Mouse (Mus musculus): ENCODE measurements around the gene Trpv4. TPM values are rescaled to one million over a fixed set of nuclear protein-coding genes. Genes with fewer than 3 reads are reported as not detected.

Trpv4 gene
- total and polyA plus RNA-seq, 2 experiments from 2014 or later, result 0.88 to 3.4 TPM

GRCm38 (mm10) chr5:114608516-114608915 is 49.7 kb downstream of the Trpv4 start:
- peaks cover 11% of the 10 kb centered on the region for H3K36me3 ChIP-seq (ENCODE audit: insufficient read depth, low read length)
- no peak overlapping the region for H3K27ac ChIP-seq (ENCODE audit: low read depth, low read length)
- no peak overlapping the region for H3K4me2 ChIP-seq (ENCODE audit: low read depth, low read length, poor library complexity, severe bottlenecking)
- H3K4me1 ChIP-seq (ENCODE audit: insufficient read depth, low read length), result peaks cover 11% of the 10 kb centered on the region
- no peak overlapping the region for H3K4me3 ChIP-seq (ENCODE audit: low read depth, low read length)
- no peaks in the 10 kb centered on the region for H3K27me3 ChIP-seq (ENCODE audit: insufficient read depth, low read length)
- DNase-seq (ENCODE audit: low spot score), result peak; percentile 85
- peak; percentile 99 for TF ChIP-seq CTCF (IDR thresholded peaks at IDR 0.05)
- H3K9me3 ChIP-seq (ENCODE audit: low read length), result no peaks in the 10 kb centered on the region
- ATAC-seq (ENCODE audit: low FRiP score), result no peak
- 8% methylated on average over 12 of the region's 12 CpGs for WGBS
- no peak overlapping the region for H3K9ac ChIP-seq (replicated peaks; ENCODE audit: low read length, poor library complexity, severe bottlenecking)

GRCm38 (mm10) chr5:114607651-114608050 is 50.6 kb downstream of the Trpv4 start:
- Histone ChIP-seq H3K4me2 (ENCODE audit: low read depth, low read length, poor library complexity, severe bottlenecking) (no peak overlapping the region), H3K27me3 (ENCODE audit: insufficient read depth, low read length) (no peaks in the 10 kb centered on the region), H3K9me3 (ENCODE audit: low read length) (no peaks in the 10 kb centered on the region), H3K27ac (ENCODE audit: low read depth, low read length) (0 out of 2 replicates have a peak overlapping the region, but pooled peaks have one; percentile 12), H3K4me1 (ENCODE audit: insufficient read depth, low read length) (peaks cover 11% of the 10 kb centered on the region), H3K4me3 (ENCODE audit: low read depth, low read length) (no peak overlapping the region), H3K9ac (replicated peaks; ENCODE audit: low read length, poor library complexity, severe bottlenecking) (no peak overlapping the region), H3K36me3 (ENCODE audit: insufficient read depth, low read length) (peaks cover 11% of the 10 kb centered on the region)
- 63% methylated on average over 7 of the region's 8 CpGs for WGBS
- TF ChIP-seq CTCF (IDR thresholded peaks at IDR 0.05), result no peak
- ATAC-seq (ENCODE audit: low FRiP score), result peak; percentile 15; the same call in 1 of the 2 replicates
- peak; percentile 89 for DNase-seq (ENCODE audit: low spot score)

GRCm38 (mm10) chr5:114605981-114606380 is 52.2 kb downstream of the Trpv4 start:
- no peak for ATAC-seq (ENCODE audit: low FRiP score)
- H3K36me3 ChIP-seq (ENCODE audit: insufficient read depth, low read length), result no peaks in the 10 kb centered on the region
- no peak for TF ChIP-seq CTCF (IDR thresholded peaks at IDR 0.05)
- 86% methylated on average over 6 of the region's 6 CpGs for WGBS
- no peak for DNase-seq (ENCODE audit: low spot score)
- no peaks in the 10 kb centered on the region for H3K9me3 ChIP-seq (ENCODE audit: low read length)
- no peak overlapping the region for H3K4me3 ChIP-seq (ENCODE audit: low read depth, low read length)
- H3K27me3 ChIP-seq (ENCODE audit: insufficient read depth, low read length), result no peaks in the 10 kb centered on the region
- H3K4me2 ChIP-seq (ENCODE audit: low read depth, low read length, poor library complexity, severe bottlenecking), result no peak overlapping the region
- H3K4me1 ChIP-seq (ENCODE audit: insufficient read depth, low read length), result peaks cover 11% of the 10 kb centered on the region
- H3K27ac ChIP-seq (ENCODE audit: low read depth, low read length), result no peak overlapping the region
- H3K9ac ChIP-seq (replicated peaks; ENCODE audit: low read length, poor library complexity, severe bottlenecking), result no peak overlapping the region

- H3K4me2 ChIP-seq (ENCODE audit: low read depth, low read length, poor library complexity, severe bottlenecking), result no peak overlapping the region
- peaks cover 11% of the 10 kb centered on the region for H3K4me1 ChIP-seq (ENCODE audit: insufficient read depth, low read length)
- TF ChIP-seq CTCF (IDR thresholded peaks at IDR 0.05), result peak; percentile 71
- H3K4me3 ChIP-seq (ENCODE audit: low read depth, low read length), result no peak overlapping the region
- peak; percentile 77 for DNase-seq (ENCODE audit: low spot score)
- peak overlapping the region; percentile 38; the same call in 1 of the 2 replicates for H3K27ac ChIP-seq (ENCODE audit: low read depth, low read length)
- no peak overlapping the region for H3K9ac ChIP-seq (replicated peaks; ENCODE audit: low read length, poor library complexity, severe bottlenecking)
- no peaks in the 10 kb centered on the region for H3K27me3 ChIP-seq (ENCODE audit: insufficient read depth, low read length)
- H3K9me3 ChIP-seq (ENCODE audit: low read length), result no peaks in the 10 kb centered on the region
- ATAC-seq (ENCODE audit: low FRiP score), result peak; percentile 57; the same call in 1 of the 2 replicates
- no peaks in the 10 kb centered on the region for H3K36me3 ChIP-seq (ENCODE audit: insufficient read depth, low read length)
- 13% methylated on average over 11 of the region's 11 CpGs for WGBS
Observed at GRCm38 (mm10) chr5:114604781-114605290, 53.4 kb downstream of the Trpv4 start.

GRCm38 (mm10) chr5:114603975-114604374 is 54.2 kb downstream of the Trpv4 start:
- Histone ChIP-seq H3K4me2 (ENCODE audit: low read depth, low read length, poor library complexity, severe bottlenecking) (no peak overlapping the region), H3K4me3 (ENCODE audit: low read depth, low read length) (no peak overlapping the region), H3K4me1 (ENCODE audit: insufficient read depth, low read length) (peaks cover 9% of the 10 kb centered on the region; the same call in 1 of the 2 replicates), H3K27me3 (ENCODE audit: insufficient read depth, low read length) (no peaks in the 10 kb centered on the region), H3K9ac (replicated peaks; ENCODE audit: low read length, poor library complexity, severe bottlenecking) (no peak overlapping the region), H3K36me3 (ENCODE audit: insufficient read depth, low read length) (no peaks in the 10 kb centered on the region), H3K9me3 (ENCODE audit: low read length) (no peaks in the 10 kb centered on the region), H3K27ac (ENCODE audit: low read depth, low read length) (no peak overlapping the region)
- no peak for DNase-seq (ENCODE audit: low spot score)
- TF ChIP-seq CTCF (IDR thresholded peaks at IDR 0.05), result peak; percentile 63
- ATAC-seq (ENCODE audit: low FRiP score), result no peak
- WGBS, result 85% methylated on average over 5 of the region's 5 CpGs

GRCm38 (mm10) chr5:114602012-114602411 is 56.2 kb downstream of the Trpv4 start:
- Histone ChIP-seq H3K4me1 (ENCODE audit: insufficient read depth, low read length) (peaks cover 5% of the 10 kb centered on the region; the same call in 1 of the 2 replicates), H3K9ac (replicated peaks; ENCODE audit: low read length, poor library complexity, severe bottlenecking) (no peak overlapping the region), H3K27me3 (ENCODE audit: insufficient read depth, low read length) (no peaks in the 10 kb centered on the region), H3K9me3 (ENCODE audit: low read length) (no peaks in the 10 kb centered on the region), H3K27ac (ENCODE audit: low read depth, low read length) (no peak overlapping the region), H3K4me2 (ENCODE audit: low read depth, low read length, poor library complexity, severe bottlenecking) (no peak overlapping the region), H3K36me3 (ENCODE audit: insufficient read depth, low read length) (no peaks in the 10 kb centered on the region), H3K4me3 (ENCODE audit: low read depth, low read length) (no peak overlapping the region)
- WGBS, result 80% methylated on average over 8 of the region's 8 CpGs
- DNase-seq (ENCODE audit: low spot score) (no peak), ATAC-seq (ENCODE audit: low FRiP score) (no peak)
- no peak for TF ChIP-seq CTCF (IDR thresholded peaks at IDR 0.05)
